Mouse (Mus musculus) stomach, postnatal 0 days (tissue): ENCODE results near the gene Srbd1.

Experiments
- CTCF ChIP-seq: IDR thresholded peaks from 2 replicates; pipeline ENCODE4 v1.5.1; 2016; ENCODE audit warnings: antibody characterized with exemption, low read depth, mild to moderate bottlenecking, moderate library complexity
- EP300 ChIP-seq: optimal IDR thresholded peaks from 2 replicates; pipeline ENCODE3; 2016; ENCODE audit warnings: antibody characterized with exemption

GRCm38 (mm10) chr17:86040221-86040984 lies 104.6 kb downstream of the Srbd1 start:
- TF ChIP-seq CTCF (no peak), EP300 (no peak)
